Mouse (Mus musculus) T-cell, adult 2 months (primary cell): ENCODE results near the gene Tmem123.

Source experiments
- DNase-seq: peaks from one replicate; pipeline ENCODE4 v3.0.0; 2022; ENCODE audit warnings: low spot score

The Tmem123 gene

DNA sequence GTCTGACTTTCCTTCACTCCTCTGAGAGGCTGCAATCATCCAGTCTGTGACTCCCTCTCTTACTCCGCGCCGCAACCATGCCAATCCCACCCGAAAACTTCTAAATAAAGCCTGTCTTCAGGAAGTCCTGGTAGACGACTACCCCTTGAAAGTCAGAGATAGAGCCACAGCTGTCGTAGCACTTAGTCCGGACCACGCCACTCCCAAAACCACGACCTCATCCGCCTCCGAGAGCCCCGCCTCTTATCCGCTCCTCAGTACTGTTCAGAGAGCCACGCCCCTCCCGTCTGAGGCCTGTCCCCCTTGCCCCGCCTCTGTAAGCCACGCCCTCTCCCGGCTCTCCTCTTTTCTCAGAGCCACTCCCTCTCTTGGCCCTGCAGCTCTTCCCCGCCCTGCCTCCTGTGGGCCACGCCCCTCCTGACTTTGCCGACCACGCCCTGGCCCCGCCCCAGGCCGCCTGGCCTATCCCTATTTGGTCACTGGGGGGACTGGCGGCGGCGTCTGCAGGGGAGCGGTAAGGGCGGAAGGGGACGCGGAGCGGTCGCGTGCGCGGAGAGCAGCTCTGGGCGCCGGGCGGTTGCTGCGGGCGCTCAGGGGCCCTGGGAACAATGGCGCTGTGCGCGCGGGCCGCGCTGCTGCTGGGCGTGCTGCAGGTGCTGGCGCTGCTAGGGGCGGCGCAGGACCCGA, at the start of gene Tmem123:
TSS of gene Tmem123 (plus strand) at position 428 of the 687 bp plus-strand sequence.
- peak; percentile 100 for DNase-seq

DNA sequence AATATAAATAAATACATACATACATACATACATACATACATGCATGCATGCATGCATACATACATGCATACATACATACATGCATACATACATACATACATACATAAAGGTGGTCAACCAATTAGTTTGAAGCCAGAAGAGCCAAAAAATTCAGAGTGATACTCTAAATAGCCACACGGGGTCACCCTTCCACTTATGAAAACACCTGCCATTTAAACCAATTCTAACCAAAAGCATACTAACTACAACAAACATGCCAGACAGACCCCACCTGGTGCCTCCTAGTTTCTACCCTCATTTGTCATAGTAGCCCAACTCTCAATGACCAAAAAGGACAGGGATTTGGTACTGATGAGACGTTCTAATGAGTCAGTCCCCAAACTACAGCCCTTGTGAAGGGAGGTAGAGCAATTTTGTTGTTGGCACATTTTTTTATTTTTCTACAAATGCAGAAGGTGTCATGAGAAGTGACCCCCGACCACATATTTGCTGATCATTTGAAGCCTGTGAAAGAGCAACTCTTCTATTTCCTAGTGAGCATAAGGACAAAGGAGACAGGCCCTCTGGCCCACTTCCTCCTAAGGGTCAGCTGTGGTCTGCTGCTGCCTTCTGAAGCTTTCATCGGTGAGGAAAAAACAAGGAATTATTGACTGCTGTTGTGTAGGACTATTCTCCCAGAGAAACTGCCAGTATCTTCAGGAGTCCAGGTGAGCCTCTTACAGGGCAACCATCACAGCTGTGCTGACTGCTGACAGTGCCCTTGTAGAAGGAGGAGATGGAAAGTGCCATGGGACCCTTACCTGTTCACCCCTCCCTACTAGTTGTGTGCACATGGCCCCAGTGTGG, 49.6 kb upstream of the Tmem123 start:
- DNase-seq = peak; percentile 60

DNA sequence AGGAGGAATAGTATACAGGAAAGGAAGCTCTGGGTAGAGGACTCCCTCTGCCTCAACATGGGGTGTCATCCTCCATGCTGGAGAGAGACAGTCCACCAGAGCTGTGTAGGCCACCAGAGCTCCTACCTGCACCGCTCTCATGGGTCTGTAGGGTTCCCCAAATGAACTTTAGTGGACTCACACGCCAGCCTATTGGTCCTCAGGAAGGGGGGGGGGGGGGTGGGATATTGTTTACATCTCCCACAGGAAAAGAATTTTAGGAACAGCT, 49.0 kb upstream of the Tmem123 start:
- no peak for DNase-seq

DNA sequence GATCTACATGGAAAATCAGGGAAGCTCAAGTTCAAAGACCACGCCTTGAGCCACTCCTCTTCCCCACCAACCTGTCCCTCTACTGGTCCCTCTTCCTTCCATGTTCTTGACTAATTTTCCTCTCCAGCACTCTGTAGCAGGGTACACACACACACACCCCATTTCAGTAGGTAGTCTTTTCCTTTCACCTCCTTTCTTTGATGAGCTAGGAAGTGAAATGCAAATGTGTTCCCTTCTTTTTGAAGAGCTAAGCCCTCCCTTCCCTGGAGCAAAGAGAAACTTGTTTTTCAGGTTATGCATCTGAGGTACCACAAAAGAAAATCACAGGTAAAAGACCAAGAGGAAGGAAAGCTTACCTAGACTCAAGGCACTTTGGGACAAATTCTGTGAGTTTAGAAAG, 42.3 kb upstream of the Tmem123 start:
- DNase-seq = no peak

DNA sequence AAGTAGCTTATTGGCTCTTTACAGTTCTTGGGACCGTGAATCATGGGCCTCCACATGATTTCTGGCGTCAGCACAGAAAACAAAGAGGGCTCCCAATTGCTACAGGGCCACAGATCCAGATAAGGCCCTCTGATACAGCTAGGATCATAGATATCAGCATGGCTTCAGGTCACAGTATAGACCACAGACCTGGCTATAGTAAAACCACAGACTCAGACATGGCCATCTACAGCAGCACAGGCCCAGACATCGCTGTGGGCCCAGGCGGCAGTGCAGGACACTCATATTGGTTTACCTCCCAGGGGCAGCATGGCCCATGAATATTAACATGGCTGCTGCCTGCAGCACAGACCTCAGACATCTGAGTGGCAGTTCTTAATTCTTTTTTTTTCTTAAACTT, 34.8 kb upstream of the Tmem123 start:
- DNase-seq = no peak

DNA sequence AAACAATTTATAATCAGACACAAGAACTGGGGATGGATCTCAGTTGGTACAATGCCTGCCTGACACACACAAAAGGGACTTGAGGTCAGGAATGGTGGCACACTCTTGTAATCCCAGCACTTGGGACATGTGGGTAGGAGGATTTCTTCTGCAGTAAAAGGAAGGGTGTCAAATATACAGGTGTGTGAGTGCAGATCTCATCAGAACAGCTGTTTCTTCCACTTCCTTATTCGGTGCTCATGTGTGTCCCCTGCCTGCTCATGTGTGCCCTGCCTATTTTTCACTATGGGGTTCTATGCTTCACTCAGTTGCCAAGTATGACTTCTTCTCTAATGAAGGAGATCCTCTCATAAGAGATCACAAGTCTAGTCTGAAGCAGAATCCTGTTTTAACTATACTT, 21.1 kb upstream of the Tmem123 start:
- DNase-seq = no peak

DNA sequence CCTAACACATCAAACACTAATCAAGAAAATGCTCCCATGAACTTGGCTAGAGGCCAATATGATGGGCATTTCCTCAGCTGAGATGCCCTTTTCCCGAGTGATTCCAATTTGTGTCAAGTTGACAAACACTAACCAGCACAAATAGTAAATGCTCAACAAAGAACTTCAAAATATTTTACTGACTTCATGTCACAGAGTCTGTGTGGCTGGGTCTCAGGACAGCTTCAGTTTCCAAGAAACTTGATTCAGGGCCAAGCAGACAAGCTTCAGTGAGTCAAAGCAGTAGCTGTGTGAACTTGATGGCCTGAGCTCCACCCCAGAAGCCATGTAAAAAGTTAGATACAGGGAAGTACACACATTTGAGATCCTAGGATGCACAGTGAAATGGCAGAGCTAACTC, 19.7 kb upstream of the Tmem123 start:
- no peak for DNase-seq

DNA sequence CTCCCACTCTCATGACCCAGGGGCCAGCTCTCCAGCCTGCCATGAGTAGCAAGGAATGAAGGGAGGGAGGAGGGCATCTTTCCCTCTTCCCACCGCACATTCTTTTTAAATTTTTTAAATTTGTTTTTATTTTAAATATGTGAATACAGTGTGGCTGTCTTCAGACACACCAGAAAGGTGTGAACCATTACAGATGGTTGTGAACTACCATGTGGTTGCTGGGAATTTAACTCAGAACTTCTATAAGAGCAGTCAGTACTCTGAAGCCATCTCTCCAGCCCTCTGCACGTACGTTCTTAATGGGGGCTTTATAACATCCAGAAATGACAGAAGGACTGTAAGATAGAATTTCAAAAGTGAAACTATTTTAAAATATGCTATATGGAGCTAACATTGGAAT, 15.0 kb upstream of the Tmem123 start:
- no peak for DNase-seq

DNA sequence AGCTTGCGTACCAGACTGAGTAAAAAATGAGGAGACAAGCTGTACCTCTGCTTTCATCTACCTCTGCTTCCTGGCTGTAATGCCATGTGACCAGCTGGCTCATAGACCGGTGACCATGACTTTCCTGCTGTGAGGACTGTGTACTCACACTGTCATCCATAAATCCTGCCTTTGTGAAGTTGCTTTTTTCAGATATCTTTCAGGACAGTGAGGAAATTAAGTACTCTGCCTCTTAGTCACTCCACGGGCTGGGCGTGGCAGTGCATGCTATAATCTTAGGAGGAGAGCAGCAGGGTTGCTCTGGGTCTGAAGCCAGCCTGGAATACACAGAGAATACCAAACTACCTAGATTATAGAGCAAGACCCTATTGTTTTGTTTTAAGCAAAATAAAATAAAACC, 14.3 kb upstream of the Tmem123 start:
- DNase-seq = no peak

DNA sequence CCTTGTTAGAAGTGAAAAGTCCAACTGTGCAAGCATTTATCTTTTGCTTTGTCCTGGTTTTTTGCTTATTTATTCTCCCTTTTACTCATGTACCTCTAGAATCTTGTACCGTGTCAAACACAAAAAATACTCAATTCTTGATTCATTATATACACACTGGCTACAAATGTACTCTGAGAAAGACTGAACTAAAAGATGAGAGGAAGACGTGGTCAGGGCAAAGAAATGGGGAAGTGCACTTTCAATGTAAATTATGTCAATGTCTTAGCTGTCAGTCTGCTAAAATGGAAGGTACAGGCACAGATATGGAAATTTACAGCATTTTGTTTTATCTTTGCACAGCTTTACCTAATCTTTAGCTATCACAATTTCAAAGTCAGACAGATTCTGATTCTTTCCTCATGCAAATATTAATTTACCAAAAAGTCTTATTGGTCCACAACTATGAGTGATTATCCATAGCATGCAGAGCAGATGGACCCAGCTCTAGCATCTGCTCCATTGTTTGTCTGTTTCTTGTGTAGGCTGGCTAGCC, 7.9 kb upstream of the Tmem123 start:
- no peak for DNase-seq

DNA sequence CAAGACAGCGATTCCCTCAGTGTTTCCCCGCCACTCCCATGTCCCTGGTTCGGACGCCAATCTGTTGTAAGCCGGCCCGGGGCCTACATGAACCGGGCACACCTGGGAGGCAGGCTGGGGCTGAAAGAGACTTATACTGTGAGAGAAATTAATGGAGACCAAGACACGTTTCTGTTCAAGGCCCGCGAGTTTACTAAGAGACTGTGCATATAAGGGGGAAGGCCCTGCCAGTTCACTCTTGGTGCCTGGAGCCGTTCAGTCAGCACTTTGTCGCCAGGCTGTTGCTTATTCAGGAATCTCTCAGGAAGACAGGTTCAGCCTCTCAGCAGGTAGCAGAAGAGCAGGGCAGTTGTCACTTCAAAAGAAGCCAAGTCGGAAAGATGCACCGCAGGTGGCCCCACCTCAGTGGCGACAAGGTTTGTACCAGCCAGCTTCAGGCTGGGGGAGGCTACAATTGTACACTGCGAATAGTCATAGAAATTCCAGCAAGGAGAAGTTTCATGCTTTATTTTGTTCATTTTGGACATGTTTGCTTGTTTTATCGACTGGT, 1.9 kb upstream of the Tmem123 start:
- no peak for DNase-seq

DNA sequence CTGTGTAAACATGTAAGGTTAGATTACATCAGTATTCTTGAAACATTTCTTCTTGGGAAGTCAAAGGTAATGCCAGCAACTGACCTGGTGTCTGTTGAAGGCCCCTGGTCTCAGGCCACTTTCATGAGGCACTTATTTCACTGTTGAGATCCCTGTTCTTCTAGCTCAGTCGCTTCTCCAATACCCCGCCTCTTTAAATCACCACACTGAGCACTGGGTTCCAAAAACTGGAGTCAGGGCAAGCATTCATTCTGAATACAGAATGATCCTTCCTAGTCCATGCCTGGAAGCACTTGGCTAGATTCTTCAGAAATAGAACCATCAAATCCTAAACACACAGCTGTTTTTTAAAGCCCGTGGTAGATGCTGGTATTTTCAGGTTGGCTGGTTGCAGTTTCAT, 1.1 kb upstream of the Tmem123 start:
- no peak for DNase-seq

DNA sequence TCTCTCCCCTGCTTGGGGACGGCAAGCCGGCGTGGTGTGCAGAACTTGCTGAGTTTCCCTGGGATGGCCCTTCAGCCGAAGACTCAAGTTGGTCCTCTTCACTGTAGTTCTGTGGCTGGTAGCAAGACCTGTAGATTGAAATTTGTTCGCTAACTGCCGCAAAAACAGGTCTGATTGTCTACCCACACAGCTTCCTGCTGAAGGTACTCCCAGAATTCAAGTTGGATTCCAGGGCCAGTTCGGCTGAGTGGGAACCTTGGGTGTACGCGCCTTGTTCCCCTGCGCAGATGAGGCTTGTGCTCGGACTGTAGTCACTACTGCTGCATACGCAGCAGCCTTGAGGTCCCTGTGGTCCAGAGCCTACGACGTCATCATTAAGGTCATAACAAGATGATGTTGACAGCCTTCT, 626 bp downstream of the Tmem123 start:
- peak; percentile 86 for DNase-seq

DNA sequence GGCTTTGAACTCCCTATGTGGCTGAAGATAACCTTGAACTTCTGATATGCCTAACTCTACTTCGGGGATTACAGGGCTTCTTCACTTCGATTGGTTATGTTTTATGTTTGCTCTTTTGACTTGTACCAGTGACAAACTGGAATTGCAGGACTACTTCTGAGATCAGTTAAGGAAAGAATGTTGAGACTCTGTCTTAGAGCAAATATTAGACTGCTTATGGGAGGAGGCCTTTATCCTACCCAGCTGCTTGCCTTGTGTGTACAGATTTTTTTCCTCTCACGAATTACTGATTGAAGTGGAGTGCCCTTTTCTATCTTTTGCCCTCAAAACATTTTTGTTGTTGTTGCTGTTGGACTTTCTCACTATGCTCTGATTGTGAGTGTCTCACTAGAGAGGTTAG, 1.4 kb downstream of the Tmem123 start:
- no peak for DNase-seq

DNA sequence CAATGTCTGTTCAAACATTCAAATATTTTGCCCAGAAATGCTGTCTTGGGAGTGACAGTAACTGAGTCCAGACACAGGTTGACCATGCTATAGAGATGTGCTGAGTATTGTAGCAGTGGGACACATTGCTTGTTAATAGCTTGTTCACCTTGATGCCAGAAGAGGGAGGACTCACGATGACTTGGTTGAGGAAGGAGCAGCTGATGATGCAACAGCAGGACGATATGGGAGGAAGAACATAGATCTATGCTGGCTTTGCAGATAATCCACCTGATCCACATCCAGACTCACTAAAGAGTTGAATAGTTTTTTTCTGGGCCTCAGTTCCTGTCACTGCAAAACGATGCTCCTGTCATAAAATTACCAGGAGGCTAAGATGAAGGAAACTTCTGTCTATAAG, 2.7 kb downstream of the Tmem123 start:
- DNase-seq = no peak

DNA sequence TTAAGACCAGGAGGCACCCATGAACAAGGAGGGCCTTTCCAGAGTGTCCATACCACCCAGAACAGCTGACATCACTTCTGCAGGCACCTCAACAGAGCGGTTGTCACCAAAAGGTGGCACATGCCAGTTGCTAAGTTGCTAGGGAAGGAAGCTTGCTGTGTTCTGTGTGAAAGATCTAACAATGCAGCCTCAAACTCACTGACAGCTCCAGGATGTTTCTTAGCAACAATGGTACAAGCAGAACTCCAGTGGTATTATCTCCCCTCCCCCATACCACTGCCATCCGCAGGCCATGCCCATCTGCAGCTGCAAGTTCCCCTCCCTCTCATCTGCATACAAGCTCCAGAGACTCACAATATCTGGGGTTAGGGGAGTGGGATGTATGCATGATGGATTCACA, 3.7 kb downstream of the Tmem123 start:
- peak; percentile 41 for DNase-seq

DNA sequence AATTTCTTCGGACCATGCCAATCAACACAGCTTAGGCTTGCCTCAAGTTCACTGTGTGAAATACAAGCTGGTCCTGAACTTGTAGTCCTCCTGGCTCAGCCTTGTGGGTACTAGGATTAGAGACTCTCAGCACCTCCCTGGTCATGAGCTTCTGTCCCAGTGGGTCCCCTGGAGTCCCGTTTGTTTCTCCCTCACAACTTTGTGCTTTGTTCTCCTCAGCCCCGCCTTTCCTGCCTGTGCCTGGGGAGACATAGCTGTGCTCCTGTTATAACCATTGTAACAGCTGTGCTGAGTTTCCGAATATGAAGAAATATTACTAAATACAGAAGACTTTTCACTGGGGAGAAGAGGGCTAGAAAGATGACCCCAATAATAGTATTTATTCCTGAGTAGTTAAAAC, 5.2 kb downstream of the Tmem123 start:
- no peak for DNase-seq

DNA sequence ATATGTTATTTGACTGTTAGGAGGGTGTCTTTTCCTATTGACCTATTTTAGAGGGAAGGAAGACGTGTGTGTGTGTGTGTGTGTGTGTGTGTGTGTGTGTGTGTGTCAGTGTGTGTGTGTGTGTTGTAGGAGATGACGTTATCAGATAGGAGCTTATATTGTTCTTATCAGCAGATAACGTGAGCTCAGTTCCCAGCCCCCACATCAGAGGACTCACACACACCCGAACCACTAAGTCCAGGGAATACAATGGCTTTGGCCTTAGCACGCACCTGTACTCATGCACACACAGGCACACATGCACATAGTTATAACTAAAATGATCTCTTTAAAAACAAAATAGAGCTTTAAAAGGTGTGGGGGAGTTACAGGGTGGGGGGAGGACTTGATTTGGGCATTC, 5.7 kb downstream of the Tmem123 start:
- DNase-seq = no peak

DNA sequence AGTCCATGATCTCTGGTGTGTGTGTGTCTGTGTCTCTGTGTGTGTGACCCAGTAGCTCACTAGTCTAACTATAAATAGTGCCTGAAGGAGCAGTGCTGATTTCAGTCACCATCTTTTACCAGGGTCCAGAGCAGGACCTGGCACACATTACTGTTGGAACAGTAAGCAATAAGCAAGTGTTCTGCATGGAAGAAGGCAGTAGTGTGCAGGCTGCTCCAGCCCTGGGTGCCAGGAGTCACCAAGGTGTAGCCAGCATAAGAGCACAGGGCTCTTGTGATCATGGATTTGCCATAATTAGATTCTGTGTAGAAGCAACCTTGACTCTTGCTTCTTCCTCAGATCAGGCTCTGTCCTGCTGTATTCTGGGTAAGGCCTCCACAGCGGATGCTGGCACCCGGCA, 8.5 kb downstream of the Tmem123 start:
- no peak for DNase-seq

DNA sequence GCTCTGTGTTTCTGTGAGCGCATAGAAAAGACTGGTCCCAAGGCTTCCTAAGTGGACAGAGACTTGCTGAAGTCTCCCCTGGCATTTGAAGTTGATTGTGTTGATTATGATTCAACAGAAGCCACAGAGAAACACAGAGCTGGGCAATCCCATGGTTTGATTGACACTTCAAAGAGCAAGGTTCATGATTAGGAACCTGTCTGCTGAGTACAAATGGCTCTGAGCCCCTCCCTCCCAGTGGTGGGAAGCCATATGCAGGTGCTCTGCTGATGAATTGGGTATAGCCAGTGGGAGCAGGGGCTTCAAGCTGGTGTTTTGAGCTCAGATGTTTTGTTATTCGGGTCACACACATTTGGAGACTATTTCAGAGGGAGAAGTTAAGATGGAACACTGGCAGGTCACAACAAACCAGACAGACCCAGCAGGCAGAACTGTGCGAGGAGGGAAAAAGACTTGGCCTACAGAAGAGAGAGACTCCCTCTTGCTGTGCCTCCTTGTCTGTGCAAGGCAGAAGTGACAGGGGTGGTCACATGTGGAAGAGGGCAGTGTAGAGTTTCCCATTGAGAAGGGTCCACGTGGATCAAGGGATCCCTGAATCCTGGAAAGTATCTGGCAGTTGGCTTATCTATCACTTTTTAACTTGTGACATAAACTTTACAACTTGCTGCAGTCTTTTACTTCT, 9.1 kb downstream of the Tmem123 start:
- DNase-seq = no peak

DNA sequence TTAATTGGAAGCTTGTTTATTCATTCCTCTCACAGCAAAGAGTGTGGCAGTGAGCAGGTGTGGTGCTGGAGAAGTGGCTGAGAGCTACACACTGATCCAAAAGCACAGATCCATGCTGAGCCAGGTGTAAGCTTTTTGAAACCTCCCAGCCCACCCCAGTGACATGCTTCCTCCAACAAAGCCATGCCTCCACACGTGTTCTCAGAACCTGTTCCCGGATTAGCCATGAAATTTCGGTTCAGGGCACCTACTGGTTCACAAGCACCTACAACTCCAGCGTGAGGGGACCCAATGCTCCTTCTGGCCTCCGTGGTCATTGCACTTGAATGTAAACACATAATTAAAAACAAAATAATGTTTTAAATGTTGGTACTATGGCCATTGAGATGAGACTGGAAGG, 9.8 kb downstream of the Tmem123 start:
- no peak for DNase-seq

DNA sequence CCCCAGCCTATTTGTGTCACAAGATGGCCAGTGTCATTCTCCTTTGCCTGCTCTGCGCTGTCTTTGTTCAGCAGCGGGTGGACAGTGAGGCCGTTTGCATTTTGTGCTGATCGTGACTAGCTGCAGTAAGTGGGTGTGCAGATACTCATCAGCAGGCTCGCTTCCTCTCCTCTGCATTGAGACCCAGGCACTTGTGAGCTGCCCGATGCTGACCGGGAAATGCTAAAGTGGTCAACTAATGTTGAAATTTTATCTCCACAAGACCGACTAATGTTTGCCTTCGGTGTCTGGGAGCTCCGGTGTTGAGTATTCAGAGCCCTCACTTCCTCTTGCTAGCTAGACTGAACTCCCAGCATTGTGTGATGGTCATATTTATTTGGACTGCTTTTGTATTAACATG, 10.7 kb downstream of the Tmem123 start:
- no peak for DNase-seq

DNA sequence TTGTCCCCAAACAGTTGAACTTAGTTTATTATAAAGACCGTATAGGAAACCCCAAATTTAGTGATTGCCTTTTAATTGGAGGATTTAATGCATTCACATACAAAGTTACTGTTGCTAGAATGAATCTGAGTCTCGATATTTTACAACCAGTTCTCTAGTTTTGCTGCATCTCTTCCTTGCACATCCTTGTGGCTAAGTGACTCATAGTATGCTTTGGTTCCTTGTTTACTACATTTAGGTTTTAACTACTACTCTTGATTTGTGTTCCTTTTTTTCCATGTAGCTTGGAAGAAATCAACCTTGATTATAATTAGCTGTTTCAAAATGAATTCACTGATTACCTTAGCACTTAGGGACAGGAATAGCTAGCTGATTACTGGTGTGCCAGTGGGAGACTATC, 11.2 kb downstream of the Tmem123 start:
- no peak for DNase-seq
